Mouse (Mus musculus) spleen, postnatal 4 days (tissue): ENCODE results near the gene Ubac2.

Source experiments
- DNase-seq, 2 experiments: peaks; one replicate each; pipeline ENCODE4 v3.0.0; 2022; ENCODE audit warnings: low spot score in 2 of 2

The Ubac2 gene

GRCm38 (mm10) chr14:121894511-121895135, 16.2 kb downstream of the Ubac2 start:
- DNase-seq: no peak

- no peak for DNase-seq
Observed at GRCm38 (mm10) chr14:121895316-121895715, 16.9 kb downstream of the Ubac2 start.

- no peak for DNase-seq
Observed at GRCm38 (mm10) chr14:121896126-121897090, 18.0 kb downstream of the Ubac2 start.

GRCm38 (mm10) chr14:121897773-121898172, 19.4 kb downstream of the Ubac2 start:
- no peak for DNase-seq

GRCm38 (mm10) chr14:121898509-121898908, 20.1 kb downstream of the Ubac2 start:
- no peak for DNase-seq

- no peak for DNase-seq
Observed at GRCm38 (mm10) chr14:121899071-121899470, 20.7 kb downstream of the Ubac2 start.

GRCm38 (mm10) chr14:121901511-121901910, 23.1 kb downstream of the Ubac2 start:
- DNase-seq: no peak

- no peak for DNase-seq
Observed at GRCm38 (mm10) chr14:121903381-121903876, 25.0 kb downstream of the Ubac2 start.

GRCm38 (mm10) chr14:121904754-121905153, 26.3 kb downstream of the Ubac2 start:
- DNase-seq: no peak

- no peak for DNase-seq
Observed at GRCm38 (mm10) chr14:121906341-121906991, 28.0 kb downstream of the Ubac2 start.

- no peak for DNase-seq
Observed at GRCm38 (mm10) chr14:121906992-121907681, 28.7 kb downstream of the Ubac2 start.

GRCm38 (mm10) chr14:121909868-121910267, 31.4 kb downstream of the Ubac2 start:
- no peak for DNase-seq

GRCm38 (mm10) chr14:121912501-121912900, 34.1 kb downstream of the Ubac2 start:
- DNase-seq: no peak

- no peak for DNase-seq
Observed at GRCm38 (mm10) chr14:121915143-121915542, 36.7 kb downstream of the Ubac2 start.

- DNase-seq: peak in 1 of 2 experiments; percentile 47
Observed at GRCm38 (mm10) chr14:121915621-121916020, 37.2 kb downstream of the Ubac2 start, which contains the start of gene Gpr18. Gene Gpr18 (minus strand): TSS chr14:121915781.

- no peak for DNase-seq
Observed at GRCm38 (mm10) chr14:121916311-121917094, 38.1 kb downstream of the Ubac2 start.

GRCm38 (mm10) chr14:121918266-121918665, 39.8 kb downstream of the Ubac2 start:
- DNase-seq: no peak

- DNase-seq: no peak
Observed at GRCm38 (mm10) chr14:121919752-121920151, 41.3 kb downstream of the Ubac2 start.

- peak in 1 of 2 experiments; percentile 61 for DNase-seq
Observed at GRCm38 (mm10) chr14:121920511-121921124, 42.2 kb downstream of the Ubac2 start.

GRCm38 (mm10) chr14:121922016-121922415, 43.6 kb downstream of the Ubac2 start:
- no peak for DNase-seq
